Mouse (Mus musculus): ENCODE measurements around the gene Fmo3. TPM values are rescaled to one million over a fixed set of nuclear protein-coding genes. Genes with fewer than 3 reads are reported as not detected.

Gene Fmo3
- polyA plus RNA-seq, 1 experiment: 0.10 TPM

GRCm38 (mm10) chr1:162986121-162986748 lies 1.9 kb upstream of the Fmo3 start:
- Histone ChIP-seq H3K4me1 (ENCODE audit: control insufficient read depth, insufficient read depth, low read length) (no peaks in the 10 kb centered on the region; the same call in 1 of the 2 replicates), H3K27me3 (ENCODE audit: control insufficient read depth, insufficient read depth, low read length) (no peaks in the 10 kb centered on the region), H3K36me3 (ENCODE audit: control insufficient read depth, insufficient read depth, low read length) (no peaks in the 10 kb centered on the region), H3K27ac (ENCODE audit: control insufficient read depth, insufficient read depth, low read depth, low read length) (no peak overlapping the region), H3K4me3 (ENCODE audit: control insufficient read depth, low read depth, low read length) (no peak overlapping the region)
- TF ChIP-seq CTCF (IDR thresholded peaks at IDR 0.05; ENCODE audit: control insufficient read depth, insufficient read depth, insufficient replicate concordance, low read depth, low read length): no peak
- no peak for TF ChIP-seq POLR2A (IDR thresholded peaks at IDR 0.05; ENCODE audit: control insufficient read depth, low read depth, low read length)

- Histone ChIP-seq H3K4me1 (ENCODE audit: control insufficient read depth, insufficient read depth, low read length) (no peaks in the 10 kb centered on the region), H3K4me3 (ENCODE audit: control insufficient read depth, low read depth, low read length) (no peak overlapping the region), H3K27ac (ENCODE audit: control insufficient read depth, insufficient read depth, low read depth, low read length) (no peak overlapping the region), H3K36me3 (ENCODE audit: control insufficient read depth, insufficient read depth, low read length) (no peaks in the 10 kb centered on the region), H3K27me3 (ENCODE audit: control insufficient read depth, insufficient read depth, low read length) (no peaks in the 10 kb centered on the region)
- TF ChIP-seq CTCF (IDR thresholded peaks at IDR 0.05; ENCODE audit: control insufficient read depth, insufficient read depth, insufficient replicate concordance, low read depth, low read length): no peak
- TF ChIP-seq POLR2A (IDR thresholded peaks at IDR 0.05; ENCODE audit: control insufficient read depth, low read depth, low read length): no peak
These were observed 20.8 kb downstream of the Fmo3 start for GRCm38 (mm10) chr1:162963556-162963955.

GRCm38 (mm10) chr1:162957422-162957821 lies 26.9 kb downstream of the Fmo3 start:
- no peaks in the 10 kb centered on the region for H3K27me3 ChIP-seq (ENCODE audit: control insufficient read depth, insufficient read depth, low read length)
- no peak overlapping the region for H3K27ac ChIP-seq (ENCODE audit: control insufficient read depth, insufficient read depth, low read depth, low read length)
- no peaks in the 10 kb centered on the region for H3K36me3 ChIP-seq (ENCODE audit: control insufficient read depth, insufficient read depth, low read length)

GRCm38 (mm10) chr1:162953079-162953478 lies 31.2 kb downstream of the Fmo3 start:
- Histone ChIP-seq H3K4me1 (ENCODE audit: control insufficient read depth, insufficient read depth, low read length) (no peaks in the 10 kb centered on the region), H3K27ac (ENCODE audit: control insufficient read depth, insufficient read depth, low read depth, low read length) (no peak overlapping the region), H3K4me3 (ENCODE audit: control insufficient read depth, low read depth, low read length) (no peak overlapping the region), H3K36me3 (ENCODE audit: control insufficient read depth, insufficient read depth, low read length) (no peaks in the 10 kb centered on the region), H3K27me3 (ENCODE audit: control insufficient read depth, insufficient read depth, low read length) (no peaks in the 10 kb centered on the region)
- TF ChIP-seq CTCF (IDR thresholded peaks at IDR 0.05; ENCODE audit: control insufficient read depth, insufficient read depth, insufficient replicate concordance, low read depth, low read length): no peak
- no peak for TF ChIP-seq POLR2A (IDR thresholded peaks at IDR 0.05; ENCODE audit: control insufficient read depth, low read depth, low read length)

More at GRCm38 (mm10) chr1:162957422-162957821, 26.9 kb downstream of the Fmo3 start:
- Histone ChIP-seq H3K4me3 (ENCODE audit: control insufficient read depth, low read depth, low read length) (no peak overlapping the region), H3K4me1 (ENCODE audit: control insufficient read depth, insufficient read depth, low read length) (no peaks in the 10 kb centered on the region)
- TF ChIP-seq CTCF (IDR thresholded peaks at IDR 0.05; ENCODE audit: control insufficient read depth, insufficient read depth, insufficient replicate concordance, low read depth, low read length) (no peak), POLR2A (IDR thresholded peaks at IDR 0.05; ENCODE audit: control insufficient read depth, low read depth, low read length) (no peak)

GRCm38 (mm10) chr1:162949763-162950162 lies 34.6 kb downstream of the Fmo3 start:
- H3K36me3 ChIP-seq (ENCODE audit: control insufficient read depth, insufficient read depth, low read length): no peaks in the 10 kb centered on the region
- H3K27me3 ChIP-seq (ENCODE audit: control insufficient read depth, insufficient read depth, low read length): no peaks in the 10 kb centered on the region
- H3K27ac ChIP-seq (ENCODE audit: control insufficient read depth, insufficient read depth, low read depth, low read length): no peak overlapping the region
- no peaks in the 10 kb centered on the region for H3K4me1 ChIP-seq (ENCODE audit: control insufficient read depth, insufficient read depth, low read length)
- no peak overlapping the region for H3K4me3 ChIP-seq (ENCODE audit: control insufficient read depth, low read depth, low read length)
- TF ChIP-seq POLR2A (IDR thresholded peaks at IDR 0.05; ENCODE audit: control insufficient read depth, low read depth, low read length): no peak

GRCm38 (mm10) chr1:162947934-162948333 lies 36.4 kb downstream of the Fmo3 start:
- Histone ChIP-seq H3K4me1 (ENCODE audit: control insufficient read depth, insufficient read depth, low read length) (no peaks in the 10 kb centered on the region), H3K4me3 (ENCODE audit: control insufficient read depth, low read depth, low read length) (no peak overlapping the region), H3K36me3 (ENCODE audit: control insufficient read depth, insufficient read depth, low read length) (no peaks in the 10 kb centered on the region), H3K27ac (ENCODE audit: control insufficient read depth, insufficient read depth, low read depth, low read length) (no peak overlapping the region), H3K27me3 (ENCODE audit: control insufficient read depth, insufficient read depth, low read length) (no peaks in the 10 kb centered on the region)
- TF ChIP-seq POLR2A (IDR thresholded peaks at IDR 0.05; ENCODE audit: control insufficient read depth, low read depth, low read length): no peak
- no peak for TF ChIP-seq CTCF (IDR thresholded peaks at IDR 0.05; ENCODE audit: control insufficient read depth, insufficient read depth, insufficient replicate concordance, low read depth, low read length)

- TF ChIP-seq POLR2A (IDR thresholded peaks at IDR 0.05; ENCODE audit: control insufficient read depth, low read depth, low read length) (no peak), CTCF (IDR thresholded peaks at IDR 0.05; ENCODE audit: control insufficient read depth, insufficient read depth, insufficient replicate concordance, low read depth, low read length) (no peak)
- Histone ChIP-seq H3K27ac (ENCODE audit: control insufficient read depth, insufficient read depth, low read depth, low read length) (no peak overlapping the region), H3K4me3 (ENCODE audit: control insufficient read depth, low read depth, low read length) (no peak overlapping the region)
These were observed 37.3 kb downstream of the Fmo3 start for GRCm38 (mm10) chr1:162946837-162947558.

More at GRCm38 (mm10) chr1:162946837-162947558, 37.3 kb downstream of the Fmo3 start:
- no peaks in the 10 kb centered on the region for H3K4me1 ChIP-seq (ENCODE audit: control insufficient read depth, insufficient read depth, low read length)
- H3K36me3 ChIP-seq (ENCODE audit: control insufficient read depth, insufficient read depth, low read length): no peaks in the 10 kb centered on the region
- no peaks in the 10 kb centered on the region for H3K27me3 ChIP-seq (ENCODE audit: control insufficient read depth, insufficient read depth, low read length)
